Mouse (Mus musculus): ENCODE results near the gene Vmn1r77. TPM values are rescaled to one million over a fixed set of nuclear protein-coding genes. Genes with fewer than 3 reads are reported as not detected.
"Not testable (repeated sequence)": the region's sequence is repeated elsewhere in the genome, so short reads cannot be mapped to it uniquely, and the experiment has no call there.

Gene Vmn1r77
- not detected in 2 replicates for polyA plus RNA-seq (2014; fragmentation: Nextera tagmentation; extraction: Ambion mirVana)

GRCm38 (mm10) chr7:12036452-12036851 is at the start of gene Vmn1r77:
Gene Vmn1r77 (plus strand): TSS chr7:12036752.
- H3K36me3 ChIP-seq (ENCODE audit: control insufficient read depth, insufficient read depth, low read length); H3K4me2 ChIP-seq (replicated peaks; ENCODE audit: low read depth, low read length); H3K4me1 ChIP-seq (ENCODE audit: control insufficient read depth, insufficient read depth, low read length); H3K27me3 ChIP-seq (ENCODE audit: control insufficient read depth, insufficient read depth, low read length); H3K9ac ChIP-seq (replicated peaks; ENCODE audit: low read depth, low read length); H3K27ac ChIP-seq (ENCODE audit: low read length); H3K4me3 ChIP-seq (ENCODE audit: low read depth, low read length); H3K9me3 ChIP-seq (ENCODE audit: control insufficient read depth, low read depth, low read length); ATAC-seq (ENCODE audit: insufficient number of reproducible peaks, insufficient read depth, low FRiP score, low read depth): not testable (repeated sequence)

GRCm38 (mm10) chr7:12011491-12011890 is 25.1 kb upstream of the Vmn1r77 start:
- H3K9me3 ChIP-seq (ENCODE audit: control insufficient read depth, low read depth, low read length): peaks cover 45% of the 10 kb centered on the region
- H3K9ac ChIP-seq (replicated peaks; ENCODE audit: low read depth, low read length); H3K27me3 ChIP-seq (ENCODE audit: control insufficient read depth, insufficient read depth, low read length); H3K4me1 ChIP-seq (ENCODE audit: control insufficient read depth, insufficient read depth, low read length); H3K4me2 ChIP-seq (replicated peaks; ENCODE audit: low read depth, low read length); ATAC-seq (ENCODE audit: insufficient number of reproducible peaks, insufficient read depth, low FRiP score, low read depth); H3K27ac ChIP-seq (ENCODE audit: low read length); H3K36me3 ChIP-seq (ENCODE audit: control insufficient read depth, insufficient read depth, low read length); H3K4me3 ChIP-seq (ENCODE audit: low read depth, low read length): not testable (repeated sequence)
- 94% methylated on average over 5 of the region's 5 CpGs for WGBS

DNA sequence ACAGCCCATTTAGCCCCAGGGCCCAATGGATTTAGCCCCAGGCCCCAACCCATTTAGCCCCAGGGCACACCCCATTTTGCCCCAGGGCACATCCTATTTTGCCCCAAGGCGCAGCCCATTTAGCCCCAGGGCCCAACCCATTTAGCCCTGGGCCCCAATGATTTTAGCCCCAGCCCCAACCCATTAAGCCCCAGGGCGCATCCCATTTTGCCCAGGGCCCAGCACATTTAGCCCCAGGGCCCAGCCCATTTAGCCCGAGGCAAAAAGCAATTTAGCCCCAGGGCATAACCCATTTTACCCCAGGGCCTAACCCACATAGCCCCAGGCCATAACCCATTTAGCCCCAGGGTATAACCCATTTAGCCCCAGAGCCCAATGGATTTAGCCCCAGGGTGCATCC is 24.2 kb upstream of the Vmn1r77 start:
- WGBS: 91% methylated on average over 3 of the region's 3 CpGs
- H3K9me3 ChIP-seq (ENCODE audit: control insufficient read depth, low read depth, low read length): peaks cover 52% of the 10 kb centered on the region
- ATAC-seq (ENCODE audit: insufficient number of reproducible peaks, insufficient read depth, low FRiP score, low read depth); H3K27ac ChIP-seq (ENCODE audit: low read length); H3K4me1 ChIP-seq (ENCODE audit: control insufficient read depth, insufficient read depth, low read length); H3K27me3 ChIP-seq (ENCODE audit: control insufficient read depth, insufficient read depth, low read length); H3K4me2 ChIP-seq (replicated peaks; ENCODE audit: low read depth, low read length); H3K36me3 ChIP-seq (ENCODE audit: control insufficient read depth, insufficient read depth, low read length); H3K4me3 ChIP-seq (ENCODE audit: low read depth, low read length); H3K9ac ChIP-seq (replicated peaks; ENCODE audit: low read depth, low read length): not testable (repeated sequence)

DNA sequence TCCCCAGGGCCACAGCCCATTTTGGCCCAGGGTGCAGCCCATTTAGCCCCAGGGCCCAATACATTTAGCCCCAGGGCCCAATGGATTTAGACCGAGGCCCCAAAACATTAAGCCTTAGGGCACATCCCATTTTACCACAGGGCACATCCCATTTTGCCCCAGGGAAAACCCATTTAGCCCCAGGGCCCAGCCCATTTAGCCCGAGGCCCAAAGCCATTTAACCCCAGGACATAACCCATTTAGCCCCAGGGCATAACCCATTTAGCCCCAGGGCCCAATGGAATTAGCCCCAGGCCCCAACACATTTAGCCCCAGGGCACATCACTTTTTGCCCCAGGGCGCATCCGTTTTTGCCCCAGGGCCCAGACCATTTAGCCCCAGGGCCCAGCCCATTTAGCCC is 23.4 kb upstream of the Vmn1r77 start:
- H3K4me1 ChIP-seq (ENCODE audit: control insufficient read depth, insufficient read depth, low read length): no peaks in the 10 kb centered on the region

GRCm38 (mm10) chr7:12017829-12018228 is 18.7 kb upstream of the Vmn1r77 start:
- ATAC-seq (ENCODE audit: insufficient number of reproducible peaks, insufficient read depth, low FRiP score, low read depth); H3K36me3 ChIP-seq (ENCODE audit: control insufficient read depth, insufficient read depth, low read length); H3K9ac ChIP-seq (replicated peaks; ENCODE audit: low read depth, low read length); H3K27ac ChIP-seq (ENCODE audit: low read length); H3K4me3 ChIP-seq (ENCODE audit: low read depth, low read length); H3K4me2 ChIP-seq (replicated peaks; ENCODE audit: low read depth, low read length); H3K27me3 ChIP-seq (ENCODE audit: control insufficient read depth, insufficient read depth, low read length); H3K4me1 ChIP-seq (ENCODE audit: control insufficient read depth, insufficient read depth, low read length): not testable (repeated sequence)
- peaks cover 44% of the 10 kb centered on the region for H3K9me3 ChIP-seq (ENCODE audit: control insufficient read depth, low read depth, low read length)
- 77% methylated on average over 2 of the region's 2 CpGs for whole genome bisulfite sequencing

More for the DNA sequence above, 23.4 kb upstream of the Vmn1r77 start:
- 68% methylated on average over 4 of the region's 4 CpGs for whole genome bisulfite sequencing
- Histone ChIP-seq H3K4me3 (ENCODE audit: low read depth, low read length) (no peak overlapping the region), H3K9me3 (ENCODE audit: control insufficient read depth, low read depth, low read length) (peaks cover 57% of the 10 kb centered on the region), H3K36me3 (ENCODE audit: control insufficient read depth, insufficient read depth, low read length) (no peaks in the 10 kb centered on the region), H3K27ac (ENCODE audit: low read length) (no peak overlapping the region), H3K9ac (replicated peaks; ENCODE audit: low read depth, low read length) (no peak overlapping the region), H3K27me3 (ENCODE audit: control insufficient read depth, insufficient read depth, low read length) (no peaks in the 10 kb centered on the region), H3K4me2 (replicated peaks; ENCODE audit: low read depth, low read length) (no peak overlapping the region)
- ATAC-seq (ENCODE audit: insufficient number of reproducible peaks, insufficient read depth, low FRiP score, low read depth): no peak

GRCm38 (mm10) chr7:12040664-12041063 is 4.1 kb downstream of the Vmn1r77 start:
- WGBS: 73% methylated on average over 2 of the region's 2 CpGs
- no peak overlapping the region for H3K9ac ChIP-seq (replicated peaks; ENCODE audit: low read depth, low read length)
- H3K4me3 ChIP-seq (ENCODE audit: low read depth, low read length): no peak overlapping the region
- H3K27me3 ChIP-seq (ENCODE audit: control insufficient read depth, insufficient read depth, low read length): no peaks in the 10 kb centered on the region
- H3K4me1 ChIP-seq (ENCODE audit: control insufficient read depth, insufficient read depth, low read length): no peaks in the 10 kb centered on the region
- no peak for ATAC-seq (ENCODE audit: insufficient number of reproducible peaks, insufficient read depth, low FRiP score, low read depth)
- H3K36me3 ChIP-seq (ENCODE audit: control insufficient read depth, insufficient read depth, low read length): no peaks in the 10 kb centered on the region
- no peaks in the 10 kb centered on the region; the same call in 1 of the 2 replicates for H3K9me3 ChIP-seq (ENCODE audit: control insufficient read depth, low read depth, low read length)
- H3K4me2 ChIP-seq (replicated peaks; ENCODE audit: low read depth, low read length): no peak overlapping the region
- H3K27ac ChIP-seq (ENCODE audit: low read length): no peak overlapping the region

Other genes with a start within 250 kb of the Vmn1r77 start
- not detected in 2 replicates for gene Vmn1r74, start 202.8 kb upstream of the Vmn1r77 start, polyA plus RNA-seq (2014; fragmentation: Nextera tagmentation; extraction: Ambion mirVana)
- gene Vmn1r75, start 162.1 kb upstream of the Vmn1r77 start, polyA plus RNA-seq (2014; fragmentation: Nextera tagmentation; extraction: Ambion mirVana): not detected in 2 replicates
- not detected in 2 replicates for gene Vmn1r76, start 98.5 kb upstream of the Vmn1r77 start, polyA plus RNA-seq (2014; fragmentation: Nextera tagmentation; extraction: Ambion mirVana)
- not detected in 2 replicates for gene Vmn1r78, start 113.5 kb downstream of the Vmn1r77 start, polyA plus RNA-seq (2014; fragmentation: Nextera tagmentation; extraction: Ambion mirVana)
- not detected in 2 replicates for gene Vmn1r79, start 134.5 kb downstream of the Vmn1r77 start, polyA plus RNA-seq (2014; fragmentation: Nextera tagmentation; extraction: Ambion mirVana)
- not detected in 2 replicates for gene Vmn1r80, start 152.5 kb downstream of the Vmn1r77 start, polyA plus RNA-seq (2014; fragmentation: Nextera tagmentation; extraction: Ambion mirVana)
- gene Vmn1r81, start 231.5 kb downstream of the Vmn1r77 start, polyA plus RNA-seq (2014; fragmentation: Nextera tagmentation; extraction: Ambion mirVana): not detected in 2 replicates